Mouse (Mus musculus): Measurements from ENCODE around the gene Tspan18.

DNA sequence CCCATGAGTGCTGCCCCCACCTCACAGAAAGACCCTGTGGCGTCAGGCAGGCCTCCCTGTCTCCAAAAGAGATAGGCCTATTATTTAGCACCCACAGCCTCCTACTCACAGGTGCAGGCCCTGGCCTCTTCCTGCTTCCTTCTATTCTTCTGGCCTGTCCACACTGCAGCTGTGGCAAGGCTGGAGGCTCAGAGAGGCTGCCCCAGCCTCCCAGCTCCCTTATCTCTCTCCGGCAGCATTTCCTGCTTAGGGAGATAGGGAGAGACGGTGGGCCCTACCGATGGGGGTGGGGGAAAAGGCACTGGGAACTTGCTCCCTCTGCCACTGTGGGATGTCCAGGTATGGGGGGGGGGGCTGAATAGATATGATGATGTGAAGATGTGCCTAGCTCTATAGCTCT is 19.4 kb upstream of the Tspan18 start:
- no peak for TF ChIP-seq CTCF (IDR thresholded peaks at IDR 0.05; ENCODE audit: low read depth, low read length)
- TF ChIP-seq POLR2A (IDR thresholded peaks at IDR 0.05; ENCODE audit: extremely low read depth, insufficient read depth, low read length), result no peak

All from liver, adult 2 months (tissue).